Mouse (Mus musculus): ENCODE measurements around the gene Bmp15. TPM values are rescaled to one million over a fixed set of nuclear protein-coding genes. Genes with fewer than 3 reads are reported as not detected.

The Bmp15 gene
- 0.30 and 0.64 TPM in 2 replicates for polyA plus RNA-seq (2012; rRNA removed)

DNA sequence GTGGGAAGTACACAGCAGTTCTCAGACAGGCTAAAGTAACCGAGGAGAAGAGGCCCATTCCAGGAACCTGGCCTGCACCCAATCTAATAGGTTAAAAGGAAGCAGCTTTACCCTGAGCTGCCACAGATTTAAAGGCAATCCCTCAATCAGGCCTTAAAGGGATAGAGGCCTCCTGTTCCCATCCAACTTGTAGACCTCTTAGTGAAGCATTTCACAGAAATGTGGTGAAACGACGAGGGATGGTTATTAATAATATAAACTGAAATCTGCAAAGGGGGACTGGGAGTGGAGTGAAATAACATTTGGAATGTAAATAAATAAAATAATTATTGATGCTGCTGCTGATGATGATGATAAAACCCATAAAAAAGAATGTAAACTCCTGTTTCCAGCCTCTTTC, at the start of gene Bmp15:
TSS of gene Bmp15 (minus strand) at position 101 of the 400 bp plus-strand sequence.
- no peaks in the 10 kb centered on the region for H3K36me3 ChIP-seq (ENCODE audit: control insufficient read depth, insufficient read depth, low read length)
- no peaks in the 10 kb centered on the region for H3K27me3 ChIP-seq (replicated peaks; ENCODE audit: control insufficient read depth, insufficient read depth, low read length)
- 0 out of 2 replicates have a peak within 1 kb of the TSS, but pooled peaks have one; percentile 16 for H3K27ac ChIP-seq (ENCODE audit: insufficient read depth, low read depth, low read length)
- no peak for DNase-seq
- TF ChIP-seq CTCF (conservative IDR thresholded peaks at IDR 0.05; ENCODE audit: insufficient read depth, insufficient read length, low read depth, low read length) = no peak
- TF ChIP-seq POLR2A (IDR thresholded peaks at IDR 0.05; ENCODE audit: low read depth, low read length) = no peak
- no peaks in the 10 kb centered on the region for H3K4me1 ChIP-seq (ENCODE audit: control insufficient read depth, insufficient read depth, low read length)
- no peak within 1 kb of the TSS for H3K4me3 ChIP-seq (ENCODE audit: insufficient read depth, low read depth, low read length)
- 69% methylated on average over 3 of the region's 3 CpGs for WGBS

DNA sequence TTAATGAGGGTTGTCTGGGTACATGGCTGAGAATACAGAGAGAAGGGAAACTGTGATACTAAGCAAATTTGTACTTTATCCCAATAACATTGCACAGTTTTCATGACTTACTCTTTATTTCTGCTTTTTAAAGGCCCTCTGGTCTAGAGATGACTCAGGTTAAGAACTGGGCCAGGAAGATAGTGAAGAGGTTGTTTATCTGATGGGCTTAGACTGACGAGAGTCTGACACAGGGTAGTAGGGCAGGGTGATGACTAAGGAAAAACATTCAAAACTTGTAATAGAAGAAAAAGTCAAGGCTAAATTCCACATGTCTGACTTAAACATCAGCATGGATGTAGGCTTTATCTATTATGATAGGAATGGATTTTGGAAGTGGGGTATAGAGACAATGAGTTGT, 48.3 kb upstream of the Bmp15 start:
- TF ChIP-seq POLR2A (IDR thresholded peaks at IDR 0.05; ENCODE audit: low read depth, low read length) = no peak
- no peak for TF ChIP-seq CTCF (conservative IDR thresholded peaks at IDR 0.05; ENCODE audit: insufficient read depth, insufficient read length, low read depth, low read length)
- WGBS = 92% methylated on average over 1 of the region's 1 CpGs
- Histone ChIP-seq H3K27me3 (replicated peaks; ENCODE audit: control insufficient read depth, insufficient read depth, low read length) (no peaks in the 10 kb centered on the region), H3K4me3 (ENCODE audit: insufficient read depth, low read depth, low read length) (no peak overlapping the region), H3K36me3 (ENCODE audit: control insufficient read depth, insufficient read depth, low read length) (no peaks in the 10 kb centered on the region), H3K4me1 (ENCODE audit: control insufficient read depth, insufficient read depth, low read length) (no peaks in the 10 kb centered on the region), H3K27ac (ENCODE audit: insufficient read depth, low read depth, low read length) (no peak overlapping the region)
- no peak for DNase-seq

DNA sequence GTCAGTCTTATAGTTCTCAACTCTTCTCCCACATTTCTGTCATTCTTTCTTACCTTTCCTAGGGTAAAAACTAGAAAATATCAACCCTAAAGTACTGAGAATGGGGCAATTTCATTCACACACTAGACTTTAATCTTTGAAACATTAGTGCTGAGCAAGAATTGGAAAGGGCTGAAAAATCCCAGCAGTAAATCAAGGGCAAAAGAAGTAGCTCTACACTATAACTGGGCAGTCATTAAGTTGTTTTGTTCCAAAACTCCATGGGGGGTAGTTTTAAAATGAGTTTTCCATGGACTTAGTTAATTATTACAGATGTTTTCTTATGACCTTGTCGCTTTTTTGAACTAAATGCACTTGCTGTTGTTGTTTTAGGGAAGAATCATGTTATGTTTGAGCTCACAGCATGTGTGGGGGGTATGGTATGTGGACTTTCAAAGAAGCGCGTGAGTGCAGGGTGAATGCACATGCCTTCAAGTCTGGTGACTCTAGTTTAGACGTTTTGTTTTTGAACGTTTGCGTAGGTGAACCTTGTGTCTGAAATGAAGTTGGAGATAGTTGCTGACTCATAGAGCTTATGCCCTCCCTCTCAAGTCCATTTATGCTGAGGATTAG, 37.1 kb upstream of the Bmp15 start:
- peak overlapping the region; percentile 99 for H3K27ac ChIP-seq (ENCODE audit: insufficient read depth, low read depth, low read length)
- no peak overlapping the region for H3K4me3 ChIP-seq (ENCODE audit: insufficient read depth, low read depth, low read length)
- 0 out of 2 replicates have a peak, but pooled peaks cover 3% of the 10 kb centered on the region for H3K4me1 ChIP-seq (ENCODE audit: control insufficient read depth, insufficient read depth, low read length)
- peak; percentile 81 for DNase-seq
- TF ChIP-seq POLR2A (IDR thresholded peaks at IDR 0.05; ENCODE audit: low read depth, low read length) (no peak), CTCF (conservative IDR thresholded peaks at IDR 0.05; ENCODE audit: insufficient read depth, insufficient read length, low read depth, low read length) (no peak)
- H3K36me3 ChIP-seq (ENCODE audit: control insufficient read depth, insufficient read depth, low read length) = no peaks in the 10 kb centered on the region
- H3K27me3 ChIP-seq (replicated peaks; ENCODE audit: control insufficient read depth, insufficient read depth, low read length) = no peaks in the 10 kb centered on the region
- 24% methylated on average over 6 of the region's 6 CpGs for WGBS

DNA sequence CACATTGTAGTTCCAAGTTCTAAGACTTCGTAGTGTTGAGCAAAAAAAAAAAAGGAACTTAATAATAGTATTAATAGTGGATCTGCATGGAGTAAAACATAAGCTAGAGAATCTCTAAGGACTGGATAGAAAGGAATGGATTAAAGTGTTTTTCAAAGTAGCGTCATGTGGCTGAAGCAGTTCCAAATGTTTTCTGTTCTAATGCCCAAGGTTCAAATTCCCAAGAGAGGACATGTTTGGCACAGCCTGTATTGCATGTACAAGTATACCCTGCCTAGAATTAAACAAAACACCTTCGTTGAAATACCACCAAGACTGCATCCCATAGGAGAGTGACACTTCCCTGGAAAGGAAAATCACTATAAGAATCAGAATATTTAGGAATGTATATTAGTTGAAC, 36.4 kb upstream of the Bmp15 start:
- Histone ChIP-seq H3K4me3 (ENCODE audit: insufficient read depth, low read depth, low read length) (no peak overlapping the region), H3K27ac (ENCODE audit: insufficient read depth, low read depth, low read length) (peak overlapping the region; percentile 50), H3K36me3 (ENCODE audit: control insufficient read depth, insufficient read depth, low read length) (no peaks in the 10 kb centered on the region), H3K27me3 (replicated peaks; ENCODE audit: control insufficient read depth, insufficient read depth, low read length) (no peaks in the 10 kb centered on the region), H3K4me1 (ENCODE audit: control insufficient read depth, insufficient read depth, low read length) (0 out of 2 replicates have a peak, but pooled peaks cover 3% of the 10 kb centered on the region)
- TF ChIP-seq POLR2A (IDR thresholded peaks at IDR 0.05; ENCODE audit: low read depth, low read length) = no peak
- no peak for TF ChIP-seq CTCF (conservative IDR thresholded peaks at IDR 0.05; ENCODE audit: insufficient read depth, insufficient read length, low read depth, low read length)
- peak; percentile 72 for DNase-seq
- 29% methylated on average over 3 of the region's 3 CpGs for WGBS

DNA sequence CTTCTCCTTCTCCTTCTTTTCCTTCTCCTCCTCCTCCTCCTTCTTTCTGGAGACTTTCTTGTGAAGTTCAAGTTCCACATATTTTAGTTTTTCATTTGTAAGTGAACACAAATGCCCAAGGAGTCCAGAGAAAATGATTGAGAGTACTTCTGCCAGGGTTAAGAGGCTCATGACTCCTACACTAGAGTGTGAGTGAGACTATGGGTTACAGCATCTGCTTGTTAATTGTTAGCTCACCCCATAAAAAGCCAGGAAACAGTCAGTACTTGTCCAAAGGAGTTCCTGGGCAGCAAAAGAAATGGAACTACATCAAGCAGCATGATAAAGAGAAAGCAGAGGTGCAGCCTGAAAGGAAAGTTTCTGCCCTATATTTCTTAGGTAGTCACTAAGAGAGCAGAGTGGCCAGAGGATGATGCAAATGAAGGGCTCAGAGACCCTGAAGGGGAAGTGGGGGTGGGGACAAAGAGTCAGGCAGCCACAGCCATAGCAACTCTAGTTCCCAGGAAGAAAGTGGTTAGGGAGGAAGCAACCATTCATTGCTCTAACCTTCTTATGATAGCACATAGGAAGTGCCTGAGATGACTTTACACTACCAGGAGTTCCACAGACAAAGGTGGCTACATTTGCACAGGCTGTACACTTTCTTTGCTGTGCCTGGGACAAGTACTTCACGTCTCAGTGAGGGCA, 24.9 kb upstream of the Bmp15 start:
- H3K4me3 ChIP-seq (ENCODE audit: insufficient read depth, low read depth, low read length) = no peak overlapping the region
- peaks cover 7% of the 10 kb centered on the region; the same call in 1 of the 2 replicates for H3K4me1 ChIP-seq (ENCODE audit: control insufficient read depth, insufficient read depth, low read length)
- peak; percentile 50 for DNase-seq
- H3K36me3 ChIP-seq (ENCODE audit: control insufficient read depth, insufficient read depth, low read length) = no peaks in the 10 kb centered on the region
- TF ChIP-seq POLR2A (IDR thresholded peaks at IDR 0.05; ENCODE audit: low read depth, low read length) = no peak
- no peak for TF ChIP-seq CTCF (conservative IDR thresholded peaks at IDR 0.05; ENCODE audit: insufficient read depth, insufficient read length, low read depth, low read length)
- H3K27ac ChIP-seq (ENCODE audit: insufficient read depth, low read depth, low read length) = no peak overlapping the region
- H3K27me3 ChIP-seq (replicated peaks; ENCODE audit: control insufficient read depth, insufficient read depth, low read length) = no peaks in the 10 kb centered on the region
- 92% methylated on average over 1 of the region's 1 CpGs for WGBS

DNA sequence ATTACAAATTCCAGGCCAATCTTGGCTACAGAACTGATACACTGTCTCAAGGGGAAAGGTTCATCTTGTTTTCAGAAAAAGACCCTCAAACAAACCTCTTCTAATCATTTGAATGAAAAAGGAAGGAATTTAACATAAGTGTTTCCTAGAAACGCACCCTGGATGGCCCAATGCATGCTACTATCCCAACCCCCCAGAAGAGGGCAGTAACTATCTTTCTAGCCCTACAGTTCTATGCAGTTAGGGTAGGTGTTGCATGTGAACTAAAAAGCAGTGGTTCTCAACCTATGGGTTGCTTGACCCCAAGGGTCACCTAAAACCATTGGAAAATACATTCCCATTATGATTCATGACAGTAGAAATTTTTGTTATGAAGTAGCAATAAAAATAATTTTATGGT, 3.5 kb upstream of the Bmp15 start:
- TF ChIP-seq POLR2A (IDR thresholded peaks at IDR 0.05; ENCODE audit: low read depth, low read length) (no peak), CTCF (conservative IDR thresholded peaks at IDR 0.05; ENCODE audit: insufficient read depth, insufficient read length, low read depth, low read length) (peak; percentile 47; the same call in 1 of the 2 replicates)
- peak; percentile 33 for DNase-seq
- Histone ChIP-seq H3K27ac (ENCODE audit: insufficient read depth, low read depth, low read length) (no peak overlapping the region), H3K4me3 (ENCODE audit: insufficient read depth, low read depth, low read length) (no peak overlapping the region), H3K27me3 (replicated peaks; ENCODE audit: control insufficient read depth, insufficient read depth, low read length) (no peaks in the 10 kb centered on the region), H3K4me1 (ENCODE audit: control insufficient read depth, insufficient read depth, low read length) (no peaks in the 10 kb centered on the region), H3K36me3 (ENCODE audit: control insufficient read depth, insufficient read depth, low read length) (no peaks in the 10 kb centered on the region)
- whole genome bisulfite sequencing = 53% methylated on average over 1 of the region's 1 CpGs

DNA sequence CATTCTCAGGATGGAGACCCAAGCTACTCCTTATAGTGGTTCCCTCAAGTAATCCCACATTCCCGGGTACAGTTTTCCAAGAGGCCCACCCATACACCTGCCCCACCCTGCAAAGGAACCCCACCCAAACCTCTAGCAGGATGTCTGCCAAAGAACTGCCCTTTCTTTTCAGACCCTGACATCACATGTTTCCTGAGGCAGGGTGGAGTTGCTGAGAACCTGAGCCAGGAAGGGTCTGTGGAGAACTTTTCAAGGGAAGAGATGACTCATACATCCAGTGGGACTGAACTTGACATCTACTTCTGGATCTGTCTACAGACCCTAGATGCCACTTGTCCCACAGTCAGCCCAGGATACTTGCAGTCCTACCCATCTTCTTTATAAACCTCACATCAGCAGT, 2.8 kb downstream of the Bmp15 start:
- 45% methylated on average over 1 of the region's 1 CpGs for WGBS
- H3K27ac ChIP-seq (ENCODE audit: insufficient read depth, low read depth, low read length) = no peak overlapping the region
- no peak for TF ChIP-seq POLR2A (IDR thresholded peaks at IDR 0.05; ENCODE audit: low read depth, low read length)
- no peak for TF ChIP-seq CTCF (conservative IDR thresholded peaks at IDR 0.05; ENCODE audit: insufficient read depth, insufficient read length, low read depth, low read length)
- H3K4me3 ChIP-seq (ENCODE audit: insufficient read depth, low read depth, low read length) = no peak overlapping the region
- H3K36me3 ChIP-seq (ENCODE audit: control insufficient read depth, insufficient read depth, low read length) = no peaks in the 10 kb centered on the region
- DNase-seq = peak; percentile 43
- H3K4me1 ChIP-seq (ENCODE audit: control insufficient read depth, insufficient read depth, low read length) = no peaks in the 10 kb centered on the region
- no peaks in the 10 kb centered on the region for H3K27me3 ChIP-seq (replicated peaks; ENCODE audit: control insufficient read depth, insufficient read depth, low read length)

Other genes with a start within 250 kb of the Bmp15 start
- gene AU022751, start 237.3 kb downstream of the Bmp15 start, polyA plus RNA-seq (2012; rRNA removed) = not detected in 2 replicates
- 0.41 and 0.86 TPM in 2 replicates for gene Nudt10, start 147.7 kb downstream of the Bmp15 start, polyA plus RNA-seq (2012; rRNA removed)
- gene Shroom4, start 79.1 kb upstream of the Bmp15 start, polyA plus RNA-seq (2012; rRNA removed) = 15.7 and 19.6 TPM in 2 replicates

Data from kidney, adult 2 months (tissue).